Mouse (Mus musculus) thymus, postnatal 0 days (tissue): ENCODE results near the gene Ube3c. TPM values are rescaled to one million over a fixed set of nuclear protein-coding genes. Genes with fewer than 3 reads are reported as not detected.
"Not testable (repeated sequence)": the region's sequence is repeated elsewhere in the genome, so short reads cannot be mapped to it uniquely, and the experiment has no call there.

Experiments
- DNase-seq: peaks from one replicate; pipeline ENCODE4 v3.0.0-alpha.2; 2015; ENCODE audit warnings: low spot score
- polyA plus RNA-seq: library from polyadenylated mRNA; unstranded; fragments of >200 nt; fragmentation: Nextera tagmentation; extraction: Ambion mirVana; gene quantifications from 2 replicates; pipeline ENCODE4 v1.2.1, GENCODE M21; 2015

Gene Ube3c
- 17.2 and 20.5 TPM in 2 replicates for polyA plus RNA-seq

GRCm38 (mm10) chr5:29568848-29569377, at the start of gene Ube3c:
TSS of gene Ube3c (plus strand) at chr5:29569242.
- peak; percentile 99 for DNase-seq

- no peak for DNase-seq
Observed at GRCm38 (mm10) chr5:29560111-29560510, 8.9 kb upstream of the Ube3c start.

GRCm38 (mm10) chr5:29560667-29561066, 8.4 kb upstream of the Ube3c start:
- DNase-seq, result no peak

GRCm38 (mm10) chr5:29569378-29570280, 587 bp downstream of the Ube3c start:
- no peak for DNase-seq

- DNase-seq, result not testable (repeated sequence)
Observed at GRCm38 (mm10) chr5:29574286-29574685, 5.2 kb downstream of the Ube3c start.

GRCm38 (mm10) chr5:29575085-29575484, 6.0 kb downstream of the Ube3c start:
- no peak for DNase-seq

GRCm38 (mm10) chr5:29577795-29578631, 9.0 kb downstream of the Ube3c start:
- no peak for DNase-seq

- DNase-seq, result no peak
Observed at GRCm38 (mm10) chr5:29583880-29584595, 15.0 kb downstream of the Ube3c start.

- not testable (repeated sequence) for DNase-seq
Observed at GRCm38 (mm10) chr5:29592161-29592560, 23.1 kb downstream of the Ube3c start.

GRCm38 (mm10) chr5:29606546-29606945, 37.5 kb downstream of the Ube3c start:
- DNase-seq, result no peak

GRCm38 (mm10) chr5:29625610-29626009, 56.6 kb downstream of the Ube3c start:
- DNase-seq, result no peak

- DNase-seq, result no peak
Observed at GRCm38 (mm10) chr5:29629941-29630340, 60.9 kb downstream of the Ube3c start.

GRCm38 (mm10) chr5:29631711-29632110, 62.7 kb downstream of the Ube3c start:
- DNase-seq, result no peak

- DNase-seq, result peak; percentile 22
Observed at GRCm38 (mm10) chr5:29636298-29636697, 67.3 kb downstream of the Ube3c start.

GRCm38 (mm10) chr5:29636884-29637283, 67.8 kb downstream of the Ube3c start:
- peak; percentile 3 for DNase-seq

GRCm38 (mm10) chr5:29641124-29641884, 72.3 kb downstream of the Ube3c start:
- DNase-seq, result no peak

- DNase-seq, result no peak
Observed at GRCm38 (mm10) chr5:29651696-29652095, 82.7 kb downstream of the Ube3c start.

- no peak for DNase-seq
Observed at GRCm38 (mm10) chr5:29657590-29658339, 88.7 kb downstream of the Ube3c start.

- not testable (repeated sequence) for DNase-seq
Observed at GRCm38 (mm10) chr5:29661246-29661645, 92.2 kb downstream of the Ube3c start.

- DNase-seq, result no peak
Observed at GRCm38 (mm10) chr5:29665391-29665790, 96.3 kb downstream of the Ube3c start.
